Mouse (Mus musculus): ENCODE data around the gene Rcan2.

- no peak for TF ChIP-seq CTCF (IDR thresholded peaks at IDR 0.05; ENCODE audit: low read depth, low read length)
- TF ChIP-seq POLR2A (IDR thresholded peaks at IDR 0.05; ENCODE audit: extremely low read depth, insufficient read depth, low read length): no peak
These were observed 96.2 kb downstream of the Rcan2 start for GRCm38 (mm10) chr17:43897346-43897745.
